Mouse (Mus musculus): ENCODE measurements at regions not wholly inside any gene's neighbourhood (a gene's known extent, or its start where the extent isn't known, plus 50 kb on each side); places are given as distances from the start of the nearest gene placed in this dataset.

- H3K27me3 ChIP-seq (ENCODE audit: control insufficient read depth, insufficient read depth, insufficient read length): no peaks in the 10 kb centered on the region
- TF ChIP-seq MYOG (IDR thresholded peaks at IDR 0.05; ENCODE audit: control insufficient read depth in 1 of 3, insufficient read depth in 1 of 3, insufficient read length in 2 of 3, low read depth in 2 of 3) (no peak), REST (IDR thresholded peaks at IDR 0.05; ENCODE audit: insufficient read depth, insufficient read length) (no peak), MYOD1 (IDR thresholded peaks at IDR 0.05; ENCODE audit: control insufficient read depth in 1 of 3, insufficient read length in 2 of 3, low read depth in 2 of 3) (no peak), TCF12 (IDR thresholded peaks at IDR 0.05; ENCODE audit: insufficient read depth, poor library complexity, severe bottlenecking) (no peak), E2F4 (IDR thresholded peaks at IDR 0.05; ENCODE audit: insufficient read depth) (no peak), POLR2A (IDR thresholded peaks at IDR 0.05; ENCODE audit: insufficient read length, low read depth) (no peak), POLR2AphosphoS2 (IDR thresholded peaks at IDR 0.05; ENCODE audit: insufficient read length, low read depth) (no peak), CEBPB (IDR thresholded peaks at IDR 0.05; ENCODE audit: insufficient read depth, poor library complexity, severe bottlenecking) (no peak), SRF (IDR thresholded peaks at IDR 0.05; ENCODE audit: control insufficient read depth, insufficient read length, low read depth) (no peak), USF1 (IDR thresholded peaks at IDR 0.05; ENCODE audit: low read depth) (no peak), TCF3 (IDR thresholded peaks at IDR 0.05; ENCODE audit: insufficient read length, low read depth) (no peak), MAX (IDR thresholded peaks at IDR 0.05; ENCODE audit: low read depth) (no peak)
Measured at GRCm38 (mm10) chr9:115484408-115484807, 174.2 kb upstream of the Stt3b start.

GRCm38 (mm10) chr9:115485219-115485618 lies 175.0 kb upstream of the Stt3b start:
- no peak overlapping the region for H3K4me3 ChIP-seq
- no peaks in the 10 kb centered on the region for H3K79me2 ChIP-seq (ENCODE audit: control insufficient read depth, insufficient read depth)
- no peak overlapping the region for H3ac ChIP-seq (ENCODE audit: control insufficient read depth, insufficient read length)
- no peak overlapping the region for H3K4me2 ChIP-seq (ENCODE audit: low read depth)
- no peaks in the 10 kb centered on the region for H3K36me3 ChIP-seq (ENCODE audit: control insufficient read depth, insufficient read depth)
- no peaks in the 10 kb centered on the region for H3K27me3 ChIP-seq (ENCODE audit: control insufficient read depth, insufficient read depth, insufficient read length)
- TF ChIP-seq MYOG (IDR thresholded peaks at IDR 0.05; ENCODE audit: control insufficient read depth in 1 of 3, insufficient read depth in 1 of 3, insufficient read length in 2 of 3, low read depth in 2 of 3) (no peak), POLR2AphosphoS2 (IDR thresholded peaks at IDR 0.05; ENCODE audit: insufficient read length, low read depth) (no peak), MAX (IDR thresholded peaks at IDR 0.05; ENCODE audit: low read depth) (no peak), SRF (IDR thresholded peaks at IDR 0.05; ENCODE audit: control insufficient read depth, insufficient read length, low read depth) (no peak), CEBPB (IDR thresholded peaks at IDR 0.05; ENCODE audit: insufficient read depth, poor library complexity, severe bottlenecking) (no peak), REST (IDR thresholded peaks at IDR 0.05; ENCODE audit: insufficient read depth, insufficient read length) (no peak), MYOD1 (IDR thresholded peaks at IDR 0.05; ENCODE audit: control insufficient read depth in 1 of 3, insufficient read length in 2 of 3, low read depth in 2 of 3) (no peak), USF1 (IDR thresholded peaks at IDR 0.05; ENCODE audit: low read depth) (no peak)

More at GRCm38 (mm10) chr9:115484408-115484807, 174.2 kb upstream of the Stt3b start:
- Histone ChIP-seq H3K36me3 (ENCODE audit: control insufficient read depth, insufficient read depth) (no peaks in the 10 kb centered on the region), H3ac (ENCODE audit: control insufficient read depth, insufficient read length) (no peak overlapping the region), H3K79me2 (ENCODE audit: control insufficient read depth, insufficient read depth) (no peaks in the 10 kb centered on the region), H3K4me3 (no peak overlapping the region), H3K4me2 (ENCODE audit: low read depth) (no peak overlapping the region)

GRCm38 (mm10) chr9:115487175-115487760 lies 177.0 kb upstream of the Stt3b start:
- Histone ChIP-seq H3K4me3 (no peak overlapping the region), H3K27me3 (ENCODE audit: control insufficient read depth, insufficient read depth, insufficient read length) (no peaks in the 10 kb centered on the region), H3ac (ENCODE audit: control insufficient read depth, insufficient read length) (no peak overlapping the region), H3K36me3 (ENCODE audit: control insufficient read depth, insufficient read depth) (no peaks in the 10 kb centered on the region), H3K4me2 (ENCODE audit: low read depth) (no peak overlapping the region), H3K79me2 (ENCODE audit: control insufficient read depth, insufficient read depth) (no peaks in the 10 kb centered on the region)
- TF ChIP-seq USF1 (IDR thresholded peaks at IDR 0.05; ENCODE audit: low read depth) (no peak), TCF12 (IDR thresholded peaks at IDR 0.05; ENCODE audit: insufficient read depth, poor library complexity, severe bottlenecking) (no peak), POLR2AphosphoS2 (IDR thresholded peaks at IDR 0.05; ENCODE audit: insufficient read length, low read depth) (no peak), E2F4 (IDR thresholded peaks at IDR 0.05; ENCODE audit: insufficient read depth) (no peak), TCF3 (IDR thresholded peaks at IDR 0.05; ENCODE audit: insufficient read length, low read depth) (no peak), MYOD1 (IDR thresholded peaks at IDR 0.05; ENCODE audit: control insufficient read depth in 1 of 3, insufficient read length in 2 of 3, low read depth in 2 of 3) (no peak), MAX (IDR thresholded peaks at IDR 0.05; ENCODE audit: low read depth) (no peak), REST (IDR thresholded peaks at IDR 0.05; ENCODE audit: insufficient read depth, insufficient read length) (no peak)

GRCm38 (mm10) chr9:115488913-115489809 lies 178.9 kb upstream of the Stt3b start:
- TF ChIP-seq SRF (IDR thresholded peaks at IDR 0.05; ENCODE audit: control insufficient read depth, insufficient read length, low read depth) (no peak), MYOG (IDR thresholded peaks at IDR 0.05; ENCODE audit: control insufficient read depth in 1 of 3, insufficient read depth in 1 of 3, insufficient read length in 2 of 3, low read depth in 2 of 3) (no peak), MAX (IDR thresholded peaks at IDR 0.05; ENCODE audit: low read depth) (no peak), POLR2AphosphoS2 (IDR thresholded peaks at IDR 0.05; ENCODE audit: insufficient read length, low read depth) (no peak), POLR2A (IDR thresholded peaks at IDR 0.05; ENCODE audit: insufficient read length, low read depth) (no peak), MYOD1 (IDR thresholded peaks at IDR 0.05; ENCODE audit: control insufficient read depth in 1 of 3, insufficient read length in 2 of 3, low read depth in 2 of 3) (no peak), USF1 (IDR thresholded peaks at IDR 0.05; ENCODE audit: low read depth) (no peak), REST (IDR thresholded peaks at IDR 0.05; ENCODE audit: insufficient read depth, insufficient read length) (no peak), TCF3 (IDR thresholded peaks at IDR 0.05; ENCODE audit: insufficient read length, low read depth) (no peak), CEBPB (IDR thresholded peaks at IDR 0.05; ENCODE audit: insufficient read depth, poor library complexity, severe bottlenecking) (no peak), E2F4 (IDR thresholded peaks at IDR 0.05; ENCODE audit: insufficient read depth) (no peak)
- Histone ChIP-seq H3ac (ENCODE audit: control insufficient read depth, insufficient read length) (no peak overlapping the region), H3K4me3 (no peak overlapping the region), H3K79me2 (ENCODE audit: control insufficient read depth, insufficient read depth) (no peaks in the 10 kb centered on the region), H3K4me2 (ENCODE audit: low read depth) (no peak overlapping the region), H3K36me3 (ENCODE audit: control insufficient read depth, insufficient read depth) (no peaks in the 10 kb centered on the region), H3K27me3 (ENCODE audit: control insufficient read depth, insufficient read depth, insufficient read length) (peaks cover 4% of the 10 kb centered on the region)

All from myocyte (in vitro differentiated cells).